7 mouse cellular contexts compared by ENCODE assay signal in the genomic region with DNA sequence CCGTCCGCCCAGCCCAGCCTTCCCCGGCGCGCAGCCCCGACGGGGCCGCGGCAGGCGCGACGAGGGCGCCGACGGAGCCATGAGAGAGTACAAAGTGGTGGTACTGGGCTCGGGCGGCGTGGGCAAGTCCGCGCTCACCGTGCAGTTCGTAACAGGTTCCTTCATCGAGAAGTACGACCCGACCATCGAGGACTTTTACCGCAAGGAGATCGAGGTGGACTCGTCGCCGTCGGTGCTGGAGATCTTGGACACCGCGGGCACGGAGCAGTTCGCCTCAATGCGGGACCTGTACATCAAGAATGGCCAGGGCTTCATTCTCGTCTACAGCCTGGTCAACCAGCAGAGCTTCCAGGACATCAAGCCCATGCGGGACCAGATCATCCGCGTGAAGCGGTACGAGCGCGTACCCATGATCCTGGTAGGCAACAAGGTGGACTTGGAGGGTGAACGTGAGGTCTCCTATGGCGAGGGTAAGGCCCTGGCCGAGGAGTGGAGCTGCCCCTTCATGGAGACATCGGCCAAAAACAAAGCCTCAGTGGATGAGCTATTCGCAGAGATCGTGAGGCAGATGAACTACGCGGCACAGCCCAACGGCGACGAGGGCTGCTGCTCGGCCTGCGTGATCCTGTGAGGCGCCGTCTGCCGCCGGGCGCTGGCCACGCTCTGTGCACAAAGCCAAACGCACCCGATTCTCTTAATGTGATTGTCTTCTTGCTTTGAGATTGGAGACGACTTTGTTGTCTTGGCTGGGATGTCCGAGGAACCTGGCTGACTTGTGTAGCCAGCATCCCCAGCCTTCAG. TPM values are rescaled to one million over a fixed set of nuclear protein-coding genes. Genes with fewer than 3 reads are reported as not detected.
DNase-seq lines count a peak whose midpoint lies in the region; ATAC-seq lines count a peak whose summit lies in the region.

No protein-coding gene starts in this region.

- H3K4me1 ChIP-seq in limb, embryonic 13.5 days, result peaks cover 21% of the 10 kb centered on the region
- H3K4me1 ChIP-seq in midbrain, embryonic 14.5 days (ENCODE audit: control insufficient read depth, insufficient read depth, low read length), result peaks cover 23% of the 10 kb centered on the region

- no peak for ATAC-seq in limb, embryonic 13.5 days (ENCODE audit: low FRiP score, low read depth)
- ATAC-seq in midbrain, embryonic 14.5 days (ENCODE audit: low FRiP score, low TSS enrichment), result no peak; the same call in 1 of the 2 replicates

- peak overlapping the region; percentile 87 for H3K4me2 ChIP-seq in limb, embryonic 13.5 days (replicated peaks)
- peak overlapping the region; percentile 71 for H3K4me2 ChIP-seq in midbrain, embryonic 14.5 days (ENCODE audit: low read length)

- H3K27ac ChIP-seq in limb, embryonic 13.5 days, result peak overlapping the region; percentile 79; the same call in 1 of the 2 replicates
- peak overlapping the region; percentile 89 for H3K27ac ChIP-seq in midbrain, embryonic 14.5 days (replicated peaks; ENCODE audit: low read depth, low read length)

- WGBS in limb, embryonic 13.5 days, result under 1% methylated on average over 68 of the region's 68 CpGs
- 0% methylated on average over 68 of the region's 68 CpGs for WGBS in midbrain, embryonic 14.5 days

- H3K27me3 ChIP-seq in limb, embryonic 13.5 days, result no peaks in the 10 kb centered on the region
- no peaks in the 10 kb centered on the region for H3K27me3 ChIP-seq in midbrain, embryonic 14.5 days (ENCODE audit: control insufficient read depth, insufficient read depth, low read length)

- H3K4me3 ChIP-seq in limb, embryonic 13.5 days, result peak overlapping the region; percentile 89
- H3K4me3 ChIP-seq in midbrain, embryonic 14.5 days (replicated peaks; ENCODE audit: low read depth, low read length), result peak overlapping the region; percentile 61

- peaks cover 2% of the 10 kb centered on the region; the same call in 1 of the 2 replicates for H3K36me3 ChIP-seq in limb, embryonic 13.5 days
- H3K36me3 ChIP-seq in midbrain, embryonic 14.5 days (ENCODE audit: control insufficient read depth, insufficient read depth, low read length), result no peaks in the 10 kb centered on the region

- peak overlapping the region; percentile 88 for H3K9ac ChIP-seq in limb, embryonic 13.5 days
- H3K9ac ChIP-seq in midbrain, embryonic 14.5 days (replicated peaks; ENCODE audit: low read length), result peak overlapping the region; percentile 63

- peak; percentile 65 for DNase-seq in adrenal gland, postnatal 10 days
- DNase-seq in embryo, embryonic 9.5 days (ENCODE audit: extremely low spot score), result peak; percentile 61
- peak; percentile 95 for DNase-seq in heart, adult 11 months
- DNase-seq in kidney, adult 18-20 months, result peak; percentile 46
- DNase-seq in midbrain, embryonic 14.5 days, result peak; percentile 80
- DNase-seq in spleen, adult 18-20 months, result peak; percentile 20 to 49

- no peaks in the 10 kb centered on the region for H3K9me3 ChIP-seq in limb, embryonic 13.5 days
- no peaks in the 10 kb centered on the region for H3K9me3 ChIP-seq in midbrain, embryonic 14.5 days (ENCODE audit: control insufficient read depth, low read length)

RNA-seq across cellular contexts. Expression of gene B430305J03Rik, which starts 0.6 kb away (rescaled TPM):
- total RNA-seq in adrenal gland, postnatal 10 days (2021), result under 1 TPM; 0.15 to 0.21 TPM
- not detected in 2 replicates for polyA plus RNA-seq in limb, embryonic 13.5 days (2015; fragmentation: Nextera tagmentation; extraction: Ambion mirVana)
- polyA plus RNA-seq in midbrain, embryonic 14.5 days (2014; fragmentation: Nextera tagmentation; extraction: Ambion mirVana), result not detected in 2 replicates

RNA-seq across cellular contexts. Expression of gene Rap2b, which starts 3.7 kb away (rescaled TPM):
- 1 to 10 TPM; 5.8 to 6.4 TPM for total RNA-seq in adrenal gland, postnatal 10 days (2021)
- 12.7 and 12.8 TPM in 2 replicates for polyA plus RNA-seq in limb, embryonic 13.5 days (2015; fragmentation: Nextera tagmentation; extraction: Ambion mirVana)
- 12.6 and 13.2 TPM in 2 replicates for polyA plus RNA-seq in midbrain, embryonic 14.5 days (2014; fragmentation: Nextera tagmentation; extraction: Ambion mirVana)

Comparison
In these comparisons a context has a peak if more than half of its experiments do, and no peak if none do; other contexts are left out.
1. DNase-seq: peak in every context shown above with its lines; median percentile 95 in heart, adult 11 months; 80 in midbrain, embryonic 14.5 days; 65 in adrenal gland, postnatal 10 days; 61 in embryo, embryonic 9.5 days; 46 in kidney, adult 18-20 months; 34 in spleen, adult 18-20 months.